Mouse (Mus musculus) induced T-regulatory cell, adult 2 months (primary cell): ENCODE data around the gene Itfg2.
A peak's percentile ranks its signal among the peaks of the same experiment; 100 is the strongest.

ENCODE experiments used
- DNase-seq: peaks from one replicate; pipeline ENCODE4 v3.0.0-alpha.2; 2012; ENCODE audit warnings: low read depth

The Itfg2 gene

DNA sequence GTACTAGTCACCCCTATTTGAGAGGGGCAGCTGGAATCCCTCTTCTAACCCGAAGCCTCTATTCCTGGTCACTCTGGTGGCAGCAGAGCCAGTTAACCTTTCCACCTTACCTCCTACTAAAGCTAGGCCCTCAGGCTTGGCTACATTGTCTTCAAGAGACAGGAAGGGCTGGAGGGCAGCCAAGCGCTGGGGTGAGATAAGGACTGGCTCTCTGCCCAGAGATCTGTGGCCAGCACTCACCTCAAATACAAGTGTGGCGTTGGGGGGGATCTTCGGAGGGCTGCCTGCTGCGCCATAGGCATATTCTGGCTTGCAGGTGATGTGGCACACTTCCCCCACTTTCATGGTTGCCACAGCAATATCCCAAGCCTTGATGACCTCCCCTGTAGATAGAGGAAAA is 10.7 kb upstream of the Itfg2 start:
- DNase-seq: no peak

DNA sequence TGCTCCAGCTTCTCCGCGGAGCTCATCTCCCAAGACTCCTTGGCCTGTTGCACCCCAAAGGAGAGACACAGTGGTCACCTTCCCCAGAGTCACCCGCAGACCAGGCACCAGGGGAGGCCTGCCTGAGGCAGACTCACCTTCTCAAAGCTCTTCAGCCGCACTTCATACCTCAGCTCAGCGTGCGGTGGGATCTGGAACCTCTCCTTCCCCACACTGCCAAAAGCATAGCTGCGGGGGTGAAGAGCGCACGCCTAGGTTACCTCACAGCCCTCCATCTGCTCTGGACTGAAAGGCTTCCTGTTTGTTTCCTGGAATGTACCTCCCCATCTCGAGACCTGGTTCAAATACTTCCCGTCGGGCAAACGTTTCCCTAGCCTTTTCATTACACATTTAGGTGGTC is 8.8 kb upstream of the Itfg2 start:
- DNase-seq: no peak

DNA sequence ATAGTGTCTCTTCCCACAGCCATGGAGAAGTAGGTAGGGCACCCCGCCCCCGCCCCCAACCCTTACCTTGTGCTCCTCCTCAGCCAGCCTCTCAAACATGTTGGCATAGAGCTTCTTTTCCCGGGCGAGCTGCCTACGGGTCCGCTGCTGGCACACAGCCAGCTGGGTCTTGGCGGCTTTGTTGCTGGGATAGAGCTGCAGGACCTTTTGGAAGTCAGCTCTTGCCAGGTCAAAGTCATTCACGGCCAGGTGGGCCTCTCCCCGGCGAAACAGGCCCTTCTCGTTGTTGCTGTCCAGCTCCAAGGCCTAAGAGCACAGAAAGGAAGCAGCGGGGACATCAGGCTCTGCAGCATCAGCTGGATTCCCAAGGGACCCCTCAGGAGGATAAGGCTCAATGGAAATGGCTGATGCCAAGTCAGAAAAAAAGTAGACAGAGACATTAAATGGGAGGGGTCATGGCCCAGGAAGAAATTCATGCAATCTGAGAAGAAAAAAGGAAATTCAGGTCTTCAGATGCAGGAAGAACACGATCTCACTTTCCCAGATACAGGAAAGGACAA is 7.7 kb upstream of the Itfg2 start:
- DNase-seq: no peak

DNA sequence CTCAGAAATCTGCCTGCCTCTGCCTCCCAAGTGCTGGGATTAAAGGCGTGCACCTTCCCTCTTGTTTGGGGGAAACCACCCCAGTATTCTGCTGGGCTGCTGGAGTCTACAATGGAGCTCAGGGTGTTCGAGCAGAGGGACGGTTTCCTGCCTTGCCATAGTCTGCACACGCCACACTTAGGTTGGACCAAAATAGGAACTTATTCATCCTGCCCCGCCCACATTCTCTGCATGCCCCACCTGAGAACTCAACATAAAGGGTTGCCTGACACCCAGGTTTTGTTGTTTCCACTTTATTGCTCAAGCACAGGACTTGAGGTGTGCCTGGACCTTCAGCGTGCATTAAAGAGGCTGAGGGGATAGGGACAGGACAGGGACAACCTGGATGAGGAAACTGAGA is 5.1 kb upstream of the Itfg2 start:
- no peak for DNase-seq

DNA sequence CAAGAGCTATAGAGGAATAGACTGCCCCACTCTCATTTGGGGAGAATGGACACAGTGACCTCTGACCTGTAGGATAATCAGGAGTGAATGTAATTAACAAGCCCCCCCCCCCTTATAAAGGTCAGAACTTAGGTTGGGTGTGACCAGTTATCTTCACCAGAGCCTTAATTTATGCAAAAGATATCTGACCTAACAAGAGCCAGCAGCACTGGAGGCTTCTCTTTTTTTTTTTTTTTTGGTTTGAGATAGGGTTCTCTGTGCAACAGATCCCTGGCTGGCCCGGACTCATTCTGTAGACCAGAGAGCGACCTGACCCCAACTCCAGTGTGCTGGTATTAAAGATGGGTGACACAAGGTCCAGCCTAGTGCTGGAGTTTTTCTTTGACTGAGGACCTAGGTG is 4.6 kb upstream of the Itfg2 start:
- no peak for DNase-seq

DNA sequence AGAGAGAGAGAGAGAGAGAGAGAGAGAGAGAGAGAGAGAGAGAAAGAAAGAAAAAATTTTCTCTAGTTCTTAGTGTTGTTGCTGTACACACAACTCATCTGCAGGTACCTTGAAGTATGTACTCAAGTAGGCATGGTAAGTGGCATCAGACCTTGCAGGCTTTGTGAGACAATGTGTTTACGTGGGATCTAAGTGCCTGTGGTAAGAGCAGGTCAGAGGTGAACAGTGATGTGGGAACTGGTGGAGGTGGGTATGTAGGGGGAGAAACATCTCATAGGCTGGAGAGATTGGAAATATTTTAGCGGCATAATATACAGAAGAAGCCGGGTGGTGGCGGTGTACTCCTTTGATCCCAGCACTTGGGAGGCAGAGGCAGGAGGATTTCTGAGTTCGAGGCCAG is 2.8 kb upstream of the Itfg2 start:
- no peak for DNase-seq

DNA sequence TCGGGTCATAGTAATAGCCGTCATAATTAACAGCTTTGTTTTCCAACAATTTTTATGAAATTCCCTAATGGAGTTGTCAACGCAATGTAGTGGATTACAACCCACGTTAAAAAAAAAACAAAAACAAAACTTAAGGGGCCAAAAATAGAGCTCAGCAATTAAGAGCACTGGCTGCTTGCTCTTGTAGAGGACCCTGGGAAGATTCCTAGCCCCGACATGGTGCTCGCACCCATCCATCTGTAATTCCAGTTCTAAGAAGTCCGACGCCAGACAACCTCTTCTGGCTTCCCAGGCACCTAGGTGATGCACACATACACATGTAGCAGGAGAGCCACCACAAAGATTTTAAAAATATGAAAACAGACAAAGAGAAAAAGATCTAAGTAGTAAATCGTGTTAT is 315 bp upstream of the Itfg2 start:
- DNase-seq: no peak

DNA sequence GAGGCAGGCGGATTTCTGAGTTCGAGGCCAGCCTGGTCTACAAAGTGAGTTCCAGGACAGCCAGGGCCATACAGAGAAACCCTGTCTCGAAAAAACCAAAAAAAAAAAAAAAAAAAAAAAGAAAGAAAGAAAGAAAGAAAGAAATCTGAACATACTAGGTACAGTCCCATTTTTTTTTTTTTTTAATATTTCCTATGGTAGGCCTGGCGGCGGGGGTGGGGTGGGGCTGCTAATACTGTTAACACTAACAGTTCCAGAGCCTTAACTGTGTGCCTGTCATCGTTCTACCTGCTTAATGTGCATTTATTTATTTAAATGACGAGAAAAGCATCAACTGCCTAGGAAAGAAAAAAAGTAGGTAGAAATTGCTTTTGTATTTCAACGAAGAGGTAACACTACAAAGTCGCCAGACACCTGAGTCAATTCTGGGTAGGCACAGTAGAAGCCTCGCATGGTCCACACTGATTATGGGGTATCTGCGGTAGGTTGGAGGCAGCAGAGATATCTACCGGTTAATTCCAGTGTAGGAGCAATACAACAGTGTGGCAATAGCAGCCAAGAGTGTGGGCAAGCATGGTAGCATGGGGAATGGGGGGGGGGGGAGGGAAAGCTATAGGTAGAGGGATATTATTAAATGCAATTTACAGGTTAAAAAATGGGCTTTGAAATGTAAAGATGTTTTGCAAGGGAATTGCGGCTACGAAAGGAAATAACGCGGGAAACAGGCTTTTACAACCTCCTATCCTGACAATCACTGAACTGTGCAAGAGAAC is 1.0 kb downstream of the Itfg2 start:
- DNase-seq: no peak

DNA sequence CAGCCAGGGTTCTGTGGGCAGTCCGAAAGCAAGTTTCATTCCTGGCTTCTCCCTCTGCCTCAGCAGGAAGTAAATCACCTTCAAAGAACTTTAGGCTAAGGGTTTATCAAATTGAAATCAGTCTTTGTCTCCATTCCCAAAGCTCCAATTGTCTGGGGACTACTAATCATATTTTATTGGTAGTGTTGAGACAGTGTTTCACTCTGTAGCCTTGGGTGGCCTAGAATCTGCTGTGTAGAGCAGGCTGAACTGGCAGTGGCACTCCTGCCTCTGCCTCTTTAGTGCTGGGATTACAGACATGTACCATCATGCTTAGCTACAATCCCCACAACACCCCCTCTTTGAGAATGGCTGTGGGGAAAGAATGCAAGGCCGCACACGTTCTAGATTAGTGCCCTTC is 3.3 kb downstream of the Itfg2 start:
- DNase-seq: no peak

DNA sequence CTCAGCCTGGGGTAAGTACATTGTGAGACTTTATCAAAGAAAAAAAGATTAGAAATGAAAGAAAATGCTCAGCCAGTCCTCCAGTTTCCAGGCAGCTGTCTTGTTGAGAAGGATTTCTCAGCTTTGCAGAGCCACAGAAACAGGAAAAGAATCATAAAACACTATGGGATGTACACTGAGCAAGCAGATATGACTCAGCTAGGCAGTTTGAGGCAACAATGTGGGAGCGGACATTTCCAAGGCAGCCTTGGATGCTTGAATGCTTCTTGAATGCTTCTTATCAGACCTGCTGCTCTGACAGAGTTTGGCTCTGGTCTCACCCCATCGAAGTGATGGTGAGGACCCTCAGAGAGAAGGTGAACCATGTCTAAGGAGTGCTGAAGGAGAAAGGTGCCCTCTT is 3.7 kb downstream of the Itfg2 start:
- no peak for DNase-seq

DNA sequence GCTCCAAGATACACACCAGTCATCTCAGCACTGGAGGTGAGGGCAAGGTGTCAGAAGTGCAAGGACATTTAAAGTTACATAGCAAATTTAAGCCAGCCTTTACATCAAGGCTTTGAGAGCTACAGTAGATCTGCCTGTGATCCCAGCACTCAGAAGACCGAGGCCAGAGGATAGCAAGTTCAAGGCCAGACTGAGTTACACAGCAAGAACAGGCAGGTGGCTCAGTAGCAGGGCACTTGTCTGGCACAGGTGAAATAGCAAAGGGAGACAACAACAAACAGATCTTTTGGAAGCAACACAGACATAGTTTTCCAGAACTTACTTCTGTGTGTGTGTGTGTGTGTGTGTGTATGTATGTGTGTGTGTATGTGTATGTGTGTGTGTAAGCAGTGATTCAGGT is 6.7 kb downstream of the Itfg2 start:
- DNase-seq: no peak

DNA sequence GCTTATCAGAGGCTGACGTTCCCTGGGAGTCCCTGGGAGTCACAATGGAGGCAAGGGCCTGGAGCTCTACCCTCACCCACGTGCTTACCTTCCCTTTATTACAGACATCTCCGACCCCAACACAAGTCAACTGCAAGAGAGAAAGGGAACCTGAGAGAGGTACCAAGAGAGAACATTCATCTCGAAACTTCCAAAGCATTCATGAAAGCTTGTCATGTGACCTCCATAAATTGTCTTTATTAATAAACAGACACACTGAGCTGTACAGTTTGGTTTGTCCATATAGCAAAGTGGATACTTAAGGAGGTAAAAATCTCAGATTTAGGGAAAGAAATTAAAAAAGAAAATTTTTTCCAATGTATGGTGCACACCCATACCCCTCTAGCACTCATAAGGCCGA is 8.6 kb downstream of the Itfg2 start:
- DNase-seq: no peak

DNA sequence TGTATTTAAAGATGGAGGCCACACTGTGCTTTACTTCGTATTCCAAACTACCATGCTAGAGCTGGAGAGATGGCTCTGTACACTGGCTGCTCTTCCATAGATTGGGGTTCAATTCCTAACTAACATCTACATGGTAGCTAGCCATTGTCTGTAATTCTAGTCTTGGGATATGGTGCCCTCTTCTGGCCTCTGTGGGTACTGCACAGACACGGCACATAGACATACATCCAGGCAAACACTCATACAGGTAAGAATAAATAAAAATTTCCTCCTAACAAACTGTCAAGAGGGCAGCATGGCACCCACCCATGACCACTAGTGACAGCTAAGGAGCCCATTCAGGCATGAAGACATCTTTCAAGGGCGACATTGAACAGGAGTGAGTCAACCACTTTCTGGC is 13.6 kb downstream of the Itfg2 start:
- DNase-seq: peak; percentile 84

DNA sequence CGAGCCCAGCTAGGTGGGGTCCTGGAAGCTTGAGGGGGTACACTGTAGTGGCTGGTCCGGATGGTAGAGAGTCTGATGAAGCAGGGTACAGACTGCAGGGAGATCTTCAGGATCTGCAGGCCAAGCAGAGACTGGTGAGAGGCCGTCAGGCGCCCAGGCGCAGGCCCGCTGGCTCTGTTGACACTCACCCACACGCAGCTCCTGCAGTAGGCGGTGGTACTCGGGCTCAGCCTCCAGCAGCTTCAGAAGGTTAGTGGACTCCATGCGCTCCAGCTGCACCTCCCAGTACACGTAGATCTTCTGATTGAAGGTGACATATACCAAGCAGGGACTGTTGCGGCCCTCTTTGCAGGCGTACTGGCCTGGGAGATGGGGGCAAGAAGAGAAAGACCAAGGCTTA is 14.4 kb downstream of the Itfg2 start:
- DNase-seq: no peak

DNA sequence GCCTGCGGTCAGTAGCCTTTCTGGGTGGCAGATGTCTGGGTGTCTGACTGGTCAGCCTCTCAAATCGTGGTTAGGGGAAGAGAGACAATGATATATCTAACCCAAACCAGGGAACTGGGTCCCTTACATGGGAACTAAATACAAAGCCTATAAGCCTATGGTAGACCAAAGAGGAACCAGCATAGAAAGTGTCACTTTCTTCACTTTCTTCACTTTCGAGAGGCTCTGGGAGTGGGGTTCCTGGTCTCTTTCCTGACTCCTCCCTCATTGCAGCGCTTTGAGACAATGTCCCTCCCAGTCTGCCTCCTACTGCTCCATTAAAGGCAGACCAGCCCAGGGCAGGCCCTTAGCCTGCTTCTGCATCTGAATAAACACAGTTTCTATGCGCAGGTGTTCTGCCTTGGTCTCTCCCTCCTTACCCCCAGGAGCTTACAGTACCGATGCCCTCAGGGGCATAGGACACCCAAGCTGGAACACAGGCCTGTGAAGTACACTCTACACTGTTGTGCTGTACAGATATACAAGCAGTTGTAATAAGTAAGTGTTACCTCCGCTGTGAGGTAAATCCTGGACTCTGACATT is 16.1 kb downstream of the Itfg2 start:
- no peak for DNase-seq

DNA sequence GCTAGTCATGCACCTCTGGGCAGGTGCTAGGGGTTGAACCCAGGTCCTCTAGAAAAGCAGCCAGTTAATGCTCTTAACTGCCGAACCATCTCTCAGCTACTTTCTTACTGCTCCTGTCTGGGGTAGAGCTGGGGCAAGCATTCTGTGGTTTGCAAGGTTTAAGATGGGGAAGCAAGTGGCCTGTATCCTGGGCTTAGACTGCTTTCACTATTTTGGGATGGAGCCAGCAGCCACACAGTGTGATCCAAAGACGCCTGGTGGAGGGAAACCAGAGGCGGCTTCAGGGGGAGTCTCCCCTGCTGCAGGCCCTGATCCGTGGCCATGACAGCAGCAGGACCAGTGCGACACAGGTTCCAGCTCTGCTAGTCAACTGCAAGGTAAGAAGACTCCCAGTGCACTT is 20.0 kb downstream of the Itfg2 start:
- no peak for DNase-seq

DNA sequence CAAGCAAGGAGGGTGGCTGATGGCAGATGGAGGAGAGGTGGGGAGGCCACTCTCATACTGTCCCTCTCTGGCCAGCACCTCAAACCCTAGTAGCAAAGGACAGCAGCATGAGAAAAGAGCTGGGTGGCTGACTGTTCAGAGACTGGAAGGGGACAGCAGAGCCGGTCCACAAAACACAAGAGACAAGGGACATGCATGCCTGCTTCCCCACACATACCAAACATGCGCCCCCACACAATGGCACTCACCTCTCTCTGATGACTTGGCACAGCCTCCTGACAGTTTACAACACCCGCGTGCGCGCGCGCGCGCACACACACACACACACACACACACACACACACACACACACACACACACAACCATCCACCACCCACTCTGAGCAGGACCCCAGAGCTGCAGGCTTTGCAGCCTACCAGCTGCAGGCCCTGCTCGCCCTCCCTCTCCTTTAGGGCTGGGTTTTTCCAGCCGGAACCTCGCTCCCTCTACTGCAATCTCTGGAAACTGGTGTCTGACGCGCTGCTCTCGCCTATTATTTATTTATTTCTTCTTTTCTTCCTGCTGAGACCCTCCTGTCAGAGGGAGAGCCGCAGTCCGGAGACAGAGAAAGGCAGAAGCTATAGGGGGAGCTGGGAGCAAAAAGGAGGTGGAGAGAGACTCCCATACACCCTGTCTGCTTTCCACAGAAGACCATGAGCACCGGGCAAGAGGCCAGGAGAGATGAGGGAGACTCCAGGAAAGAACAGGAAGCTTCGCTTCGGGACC is 25.1 kb downstream of the Itfg2 start:
- no peak for DNase-seq

DNA sequence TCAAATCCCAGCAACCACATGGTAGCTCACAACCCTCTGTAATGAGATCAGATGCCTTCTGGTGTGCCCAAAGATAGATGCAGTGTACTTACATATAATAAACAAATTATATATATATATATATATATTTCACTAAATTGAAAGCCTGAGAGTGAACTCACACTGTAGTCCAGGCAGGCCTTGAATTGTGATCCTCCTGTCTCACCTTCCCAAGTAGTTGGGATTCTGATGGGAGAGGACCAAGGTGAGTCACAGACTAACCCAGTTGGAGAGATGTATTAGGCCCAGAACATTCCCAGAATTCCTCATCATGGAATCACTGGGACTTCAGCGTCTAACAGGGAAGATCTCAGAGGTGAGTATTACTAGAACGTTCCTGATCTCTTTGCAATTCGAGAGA is 25.7 kb downstream of the Itfg2 start, which contains the start of gene Nrip2:
Nrip2 (plus strand) TSS at position 301 of the 400 bp plus-strand sequence.
- DNase-seq: no peak

DNA sequence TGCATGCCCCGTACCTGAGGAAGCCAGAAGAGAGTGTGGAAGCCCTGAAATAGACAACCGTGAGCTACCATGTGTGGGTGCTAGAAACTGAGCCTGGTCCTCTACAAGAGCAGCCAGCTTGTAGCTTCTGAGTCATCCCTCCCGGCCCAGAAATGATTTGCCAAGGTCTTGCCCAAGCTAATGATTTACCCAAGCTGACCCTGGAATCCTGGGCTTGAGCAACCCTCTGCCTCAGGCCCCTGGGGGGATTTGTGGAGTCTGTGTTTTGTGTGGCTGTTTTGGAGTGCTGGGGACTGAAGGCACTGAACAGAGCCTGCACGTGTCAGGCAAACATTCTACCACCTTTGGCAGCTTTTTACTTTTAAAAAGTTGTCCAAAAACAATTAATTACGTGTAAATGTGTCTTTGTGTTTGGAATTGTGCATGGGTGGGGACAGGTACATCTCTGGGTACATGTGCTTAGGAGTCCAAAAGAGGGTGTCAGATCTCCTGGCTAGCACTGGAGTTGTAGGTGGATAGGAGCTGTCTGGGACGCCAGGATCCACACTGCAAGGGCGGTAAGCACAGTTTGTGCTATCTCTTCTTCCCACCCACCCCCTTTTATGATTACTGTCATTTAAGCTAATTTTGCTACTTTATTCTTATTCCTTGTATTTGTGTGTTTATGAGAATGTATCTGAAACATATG is 27.0 kb downstream of the Itfg2 start:
- DNase-seq: no peak

DNA sequence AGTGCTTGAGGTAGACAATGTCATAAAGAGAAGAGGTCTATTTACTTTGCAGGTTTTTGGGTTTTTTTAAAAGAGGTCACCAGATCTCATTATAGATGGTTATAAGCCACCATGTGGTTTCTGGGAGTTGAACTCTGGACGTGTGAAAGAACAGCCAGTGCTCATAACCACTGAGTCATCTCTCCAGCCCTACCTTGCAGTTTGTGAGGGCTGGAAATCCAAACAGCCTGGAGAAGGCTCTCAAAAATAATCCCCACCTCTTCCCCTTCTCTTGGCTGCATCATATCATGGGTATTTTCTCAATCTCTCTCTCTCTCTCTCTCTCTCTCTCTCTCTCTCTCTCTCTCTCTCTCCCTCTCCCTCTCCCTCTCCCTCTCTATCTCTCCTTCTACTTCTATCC is 34.0 kb downstream of the Itfg2 start:
- DNase-seq: no peak

DNA sequence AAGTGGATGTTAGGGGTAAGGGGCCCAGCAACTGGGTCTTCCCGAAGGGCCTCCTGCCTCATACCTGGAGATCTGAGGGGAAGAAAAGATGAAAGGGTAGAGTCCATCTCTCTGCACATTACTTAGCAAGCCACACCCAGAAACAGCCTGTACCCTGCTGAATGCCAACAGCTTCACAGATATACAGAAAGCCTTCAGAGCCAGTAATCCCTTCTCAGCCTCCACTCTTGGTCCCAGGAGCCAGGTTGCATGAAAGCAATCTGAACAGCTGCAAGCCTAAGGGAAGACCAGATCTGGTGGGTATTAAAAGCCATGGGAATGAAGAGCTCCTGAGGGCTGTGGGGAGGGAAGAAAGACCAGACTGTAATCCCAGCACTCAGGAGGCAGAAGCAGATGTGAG is 35.5 kb downstream of the Itfg2 start:
- no peak for DNase-seq

DNA sequence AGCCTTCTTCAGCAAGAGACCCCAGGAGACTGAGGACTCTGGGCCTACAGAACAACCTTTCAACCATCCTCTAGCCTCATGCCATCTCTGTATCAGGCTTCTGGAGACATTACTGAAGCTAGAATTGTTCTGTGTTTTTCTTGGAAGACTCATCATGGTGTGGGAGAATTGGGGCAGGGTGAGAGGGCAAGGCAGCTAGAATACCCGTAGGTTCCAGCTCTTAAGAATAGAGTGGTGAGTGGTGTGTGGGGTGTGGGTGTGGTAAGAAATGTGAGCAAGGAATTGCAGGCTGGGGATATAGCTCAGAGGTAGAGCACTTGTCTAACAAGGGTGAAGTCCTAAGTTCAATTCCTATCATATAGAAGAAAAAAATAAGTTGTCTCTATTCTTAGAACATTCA is 39.7 kb downstream of the Itfg2 start:
- DNase-seq: no peak
